Mouse (Mus musculus): Measurements from ENCODE around the gene Prkd2. TPM values are rescaled to one million over a fixed set of nuclear protein-coding genes. Genes with fewer than 3 reads are reported as not detected.

The Prkd2 gene
- polyA plus RNA-seq, 1 experiment from 2014 or later, result 26.1 TPM

- DNase-seq (ENCODE audit: low spot score) (peak; percentile 40), ATAC-seq (no peak)
- peaks cover 17% of the 10 kb centered on the region; the same call in 1 of the 2 replicates for H3K4me1 ChIP-seq (ENCODE audit: insufficient read depth, low read depth, low read length)
- peak overlapping the region; percentile 59; the same call in 1 of the 2 replicates for H3K4me3 ChIP-seq (ENCODE audit: low read depth, low read length)
- H3K36me3 ChIP-seq (ENCODE audit: insufficient read depth, low read length), result peaks cover 22% of the 10 kb centered on the region; the same call in 1 of the 2 replicates
- H3K9me3 ChIP-seq (ENCODE audit: low read length), result no peaks in the 10 kb centered on the region
- H3K4me2 ChIP-seq (replicated peaks; ENCODE audit: low read depth, low read length), result peak overlapping the region; percentile 98
- H3K27me3 ChIP-seq (replicated peaks; ENCODE audit: insufficient read depth, low read length), result no peaks in the 10 kb centered on the region
- H3K9ac ChIP-seq (replicated peaks; ENCODE audit: low read depth), result no peak overlapping the region
- TF ChIP-seq EP300 (IDR thresholded peaks at IDR 0.05) (peak; percentile 44), CTCF (IDR thresholded peaks at IDR 0.05) (no peak)
- H3K27ac ChIP-seq (ENCODE audit: low read length), result peak overlapping the region; percentile 94
- WGBS, result 21% methylated on average over 11 of the region's 11 CpGs
Measured at GRCm38 (mm10) chr7:16841561-16842560, 841 bp upstream of the Prkd2 start.

GRCm38 (mm10) chr7:16843441-16844171, 904 bp downstream of the Prkd2 start:
- Histone ChIP-seq H3K4me3 (ENCODE audit: low read depth, low read length) (peak overlapping the region; percentile 59), H3K4me1 (ENCODE audit: insufficient read depth, low read depth, low read length) (peaks cover 17% of the 10 kb centered on the region; the same call in 1 of the 2 replicates), H3K36me3 (ENCODE audit: insufficient read depth, low read length) (peaks cover 12% of the 10 kb centered on the region; the same call in 1 of the 2 replicates), H3K4me2 (replicated peaks; ENCODE audit: low read depth, low read length) (peak overlapping the region; percentile 98), H3K27me3 (replicated peaks; ENCODE audit: insufficient read depth, low read length) (no peaks in the 10 kb centered on the region), H3K9me3 (ENCODE audit: low read length) (no peaks in the 10 kb centered on the region), H3K27ac (ENCODE audit: low read length) (peak overlapping the region; percentile 94), H3K9ac (replicated peaks; ENCODE audit: low read depth) (peak overlapping the region; percentile 82)
- 1% methylated on average over 33 of the region's 33 CpGs for WGBS
- peak; percentile 42 for DNase-seq (ENCODE audit: low spot score)
- no peak for TF ChIP-seq CTCF (IDR thresholded peaks at IDR 0.05)
- ATAC-seq, result no peak

GRCm38 (mm10) chr7:16844696-16845071, 2.0 kb downstream of the Prkd2 start:
- peaks cover 17% of the 10 kb centered on the region; the same call in 1 of the 2 replicates for H3K4me1 ChIP-seq (ENCODE audit: insufficient read depth, low read depth, low read length)
- peaks cover 5% of the 10 kb centered on the region; the same call in 1 of the 2 replicates for H3K36me3 ChIP-seq (ENCODE audit: insufficient read depth, low read length)
- H3K4me2 ChIP-seq (replicated peaks; ENCODE audit: low read depth, low read length), result peak overlapping the region; percentile 98
- peak overlapping the region; percentile 94 for H3K27ac ChIP-seq (ENCODE audit: low read length)
- no peaks in the 10 kb centered on the region for H3K9me3 ChIP-seq (ENCODE audit: low read length)
- H3K4me3 ChIP-seq (ENCODE audit: low read depth, low read length), result peak overlapping the region; percentile 59
- DNase-seq (ENCODE audit: low spot score), result peak; percentile 19
- ATAC-seq, result no peak
- TF ChIP-seq EP300 (IDR thresholded peaks at IDR 0.05) (no peak), CTCF (IDR thresholded peaks at IDR 0.05) (no peak)
- no peaks in the 10 kb centered on the region for H3K27me3 ChIP-seq (replicated peaks; ENCODE audit: insufficient read depth, low read length)
- H3K9ac ChIP-seq (replicated peaks; ENCODE audit: low read depth), result peak overlapping the region; percentile 82
- WGBS, result 28% methylated on average over 3 of the region's 3 CpGs

GRCm38 (mm10) chr7:16845072-16845819, 2.5 kb downstream of the Prkd2 start:
- DNase-seq (ENCODE audit: low spot score) (peak; percentile 65), ATAC-seq (peak; percentile 34)
- TF ChIP-seq EP300 (IDR thresholded peaks at IDR 0.05) (peak; percentile 58), CTCF (IDR thresholded peaks at IDR 0.05) (no peak)
- peak overlapping the region; percentile 98 for H3K4me2 ChIP-seq (replicated peaks; ENCODE audit: low read depth, low read length)
- peak overlapping the region; percentile 82 for H3K9ac ChIP-seq (replicated peaks; ENCODE audit: low read depth)
- H3K36me3 ChIP-seq (ENCODE audit: insufficient read depth, low read length), result peaks cover 7% of the 10 kb centered on the region
- peak overlapping the region; percentile 94 for H3K27ac ChIP-seq (ENCODE audit: low read length)
- H3K27me3 ChIP-seq (replicated peaks; ENCODE audit: insufficient read depth, low read length), result no peaks in the 10 kb centered on the region
- H3K4me1 ChIP-seq (ENCODE audit: insufficient read depth, low read depth, low read length), result peaks cover 17% of the 10 kb centered on the region; the same call in 1 of the 2 replicates
- H3K9me3 ChIP-seq (ENCODE audit: low read length), result no peaks in the 10 kb centered on the region
- WGBS, result 15% methylated on average over 14 of the region's 14 CpGs
- peak overlapping the region; percentile 59 for H3K4me3 ChIP-seq (ENCODE audit: low read depth, low read length)

- WGBS, result 24% methylated on average over 10 of the region's 10 CpGs
- Histone ChIP-seq H3K4me2 (replicated peaks; ENCODE audit: low read depth, low read length) (peak overlapping the region; percentile 98), H3K9ac (replicated peaks; ENCODE audit: low read depth) (peak overlapping the region; percentile 82), H3K36me3 (ENCODE audit: insufficient read depth, low read length) (peaks cover 11% of the 10 kb centered on the region), H3K9me3 (ENCODE audit: low read length) (no peaks in the 10 kb centered on the region), H3K27ac (ENCODE audit: low read length) (peak overlapping the region; percentile 94), H3K4me3 (ENCODE audit: low read depth, low read length) (peak overlapping the region; percentile 59), H3K4me1 (ENCODE audit: insufficient read depth, low read depth, low read length) (peaks cover 17% of the 10 kb centered on the region; the same call in 1 of the 2 replicates), H3K27me3 (replicated peaks; ENCODE audit: insufficient read depth, low read length) (no peaks in the 10 kb centered on the region)
- DNase-seq (ENCODE audit: low spot score), result no peak
- TF ChIP-seq CTCF (IDR thresholded peaks at IDR 0.05), result no peak
- no peak for TF ChIP-seq EP300 (IDR thresholded peaks at IDR 0.05)
- ATAC-seq, result no peak
Measured at GRCm38 (mm10) chr7:16845820-16846167, 3.1 kb downstream of the Prkd2 start.

Measured in lung, postnatal 0 days (tissue).